Mouse (Mus musculus): Measurements from ENCODE around the gene Dusp12. TPM values are rescaled to one million over a fixed set of nuclear protein-coding genes. Genes with fewer than 3 reads are reported as not detected.

The Dusp12 gene
- polyA plus RNA-seq, 1 experiment: 17.7 TPM

GRCm38 (mm10) chr1:170862435-170862717, 23.0 kb downstream of the Dusp12 start:
- Histone ChIP-seq H3K27me3 (ENCODE audit: control insufficient read depth, insufficient read depth, low read length) (no peaks in the 10 kb centered on the region), H3K4me1 (replicated peaks; ENCODE audit: control insufficient read depth, insufficient read depth, low read length) (peaks cover 11% of the 10 kb centered on the region), H3K27ac (ENCODE audit: control insufficient read depth, insufficient read depth, low read length) (no peak overlapping the region), H3K4me3 (ENCODE audit: control insufficient read depth, insufficient read depth, low read length) (no peak overlapping the region), H3K36me3 (ENCODE audit: control insufficient read depth, insufficient read depth, low read length) (no peaks in the 10 kb centered on the region)
- DNase-seq: no peak
- 41% methylated on average over 3 of the region's 3 CpGs for WGBS
- TF ChIP-seq CTCF (IDR thresholded peaks at IDR 0.05; ENCODE audit: borderline replicate concordance, control insufficient read depth, extremely low read depth, insufficient read depth, low read length, poor library complexity) (no peak), POLR2A (IDR thresholded peaks at IDR 0.05; ENCODE audit: control insufficient read depth, extremely low read depth, insufficient read depth, low read length, poor library complexity) (no peak)

GRCm38 (mm10) chr1:170861671-170862434, 23.5 kb downstream of the Dusp12 start:
- no peak overlapping the region for H3K4me3 ChIP-seq (ENCODE audit: control insufficient read depth, insufficient read depth, low read length)
- DNase-seq: no peak
- no peaks in the 10 kb centered on the region for H3K27me3 ChIP-seq (ENCODE audit: control insufficient read depth, insufficient read depth, low read length)
- no peak for TF ChIP-seq POLR2A (IDR thresholded peaks at IDR 0.05; ENCODE audit: control insufficient read depth, extremely low read depth, insufficient read depth, low read length, poor library complexity)
- TF ChIP-seq CTCF (IDR thresholded peaks at IDR 0.05; ENCODE audit: borderline replicate concordance, control insufficient read depth, extremely low read depth, insufficient read depth, low read length, poor library complexity): no peak
- no peaks in the 10 kb centered on the region for H3K36me3 ChIP-seq (ENCODE audit: control insufficient read depth, insufficient read depth, low read length)
- no peak overlapping the region for H3K27ac ChIP-seq (ENCODE audit: control insufficient read depth, insufficient read depth, low read length)
- 29% methylated on average over 13 of the region's 13 CpGs for WGBS
- peaks cover 8% of the 10 kb centered on the region for H3K4me1 ChIP-seq (replicated peaks; ENCODE audit: control insufficient read depth, insufficient read depth, low read length)

- Histone ChIP-seq H3K27ac (ENCODE audit: control insufficient read depth, insufficient read depth, low read length) (no peak overlapping the region), H3K36me3 (ENCODE audit: control insufficient read depth, insufficient read depth, low read length) (no peaks in the 10 kb centered on the region), H3K27me3 (ENCODE audit: control insufficient read depth, insufficient read depth, low read length) (no peaks in the 10 kb centered on the region), H3K4me3 (ENCODE audit: control insufficient read depth, insufficient read depth, low read length) (no peak overlapping the region), H3K4me1 (replicated peaks; ENCODE audit: control insufficient read depth, insufficient read depth, low read length) (peaks cover 8% of the 10 kb centered on the region)
- no peak for DNase-seq
- 91% methylated on average over 2 of the region's 2 CpGs for WGBS
- no peak for TF ChIP-seq POLR2A (IDR thresholded peaks at IDR 0.05; ENCODE audit: control insufficient read depth, extremely low read depth, insufficient read depth, low read length, poor library complexity)
- TF ChIP-seq CTCF (IDR thresholded peaks at IDR 0.05; ENCODE audit: borderline replicate concordance, control insufficient read depth, extremely low read depth, insufficient read depth, low read length, poor library complexity): no peak
Measured at GRCm38 (mm10) chr1:170858872-170859271, 26.5 kb downstream of the Dusp12 start.

GRCm38 (mm10) chr1:170857369-170857768, 28.0 kb downstream of the Dusp12 start:
- H3K36me3 ChIP-seq (ENCODE audit: control insufficient read depth, insufficient read depth, low read length): no peaks in the 10 kb centered on the region
- WGBS: 90% methylated on average over 2 of the region's 2 CpGs
- no peak for DNase-seq
- H3K4me1 ChIP-seq (replicated peaks; ENCODE audit: control insufficient read depth, insufficient read depth, low read length): peaks cover 4% of the 10 kb centered on the region
- H3K27ac ChIP-seq (ENCODE audit: control insufficient read depth, insufficient read depth, low read length): no peak overlapping the region
- no peak for TF ChIP-seq POLR2A (IDR thresholded peaks at IDR 0.05; ENCODE audit: control insufficient read depth, extremely low read depth, insufficient read depth, low read length, poor library complexity)
- no peak for TF ChIP-seq CTCF (IDR thresholded peaks at IDR 0.05; ENCODE audit: borderline replicate concordance, control insufficient read depth, extremely low read depth, insufficient read depth, low read length, poor library complexity)
- no peaks in the 10 kb centered on the region for H3K27me3 ChIP-seq (ENCODE audit: control insufficient read depth, insufficient read depth, low read length)
- H3K4me3 ChIP-seq (ENCODE audit: control insufficient read depth, insufficient read depth, low read length): no peak overlapping the region

GRCm38 (mm10) chr1:170855056-170855760, 30.1 kb downstream of the Dusp12 start:
- H3K4me1 ChIP-seq (replicated peaks; ENCODE audit: control insufficient read depth, insufficient read depth, low read length): no peaks in the 10 kb centered on the region
- no peak overlapping the region for H3K27ac ChIP-seq (ENCODE audit: control insufficient read depth, insufficient read depth, low read length)
- no peaks in the 10 kb centered on the region for H3K36me3 ChIP-seq (ENCODE audit: control insufficient read depth, insufficient read depth, low read length)
- TF ChIP-seq CTCF (IDR thresholded peaks at IDR 0.05; ENCODE audit: borderline replicate concordance, control insufficient read depth, extremely low read depth, insufficient read depth, low read length, poor library complexity): no peak
- TF ChIP-seq POLR2A (IDR thresholded peaks at IDR 0.05; ENCODE audit: control insufficient read depth, extremely low read depth, insufficient read depth, low read length, poor library complexity): no peak
- DNase-seq: no peak
- H3K27me3 ChIP-seq (ENCODE audit: control insufficient read depth, insufficient read depth, low read length): no peaks in the 10 kb centered on the region
- no peak overlapping the region for H3K4me3 ChIP-seq (ENCODE audit: control insufficient read depth, insufficient read depth, low read length)
- 97% methylated on average over 13 of the region's 13 CpGs for WGBS

- H3K27me3 ChIP-seq (ENCODE audit: control insufficient read depth, insufficient read depth, low read length): no peaks in the 10 kb centered on the region
- H3K36me3 ChIP-seq (ENCODE audit: control insufficient read depth, insufficient read depth, low read length): no peaks in the 10 kb centered on the region
- H3K27ac ChIP-seq (ENCODE audit: control insufficient read depth, insufficient read depth, low read length): no peak overlapping the region
- WGBS: 88% methylated on average over 3 of the region's 3 CpGs
- no peak for DNase-seq
- TF ChIP-seq POLR2A (IDR thresholded peaks at IDR 0.05; ENCODE audit: control insufficient read depth, extremely low read depth, insufficient read depth, low read length, poor library complexity) (no peak), CTCF (IDR thresholded peaks at IDR 0.05; ENCODE audit: borderline replicate concordance, control insufficient read depth, extremely low read depth, insufficient read depth, low read length, poor library complexity) (no peak)
- no peaks in the 10 kb centered on the region for H3K4me1 ChIP-seq (replicated peaks; ENCODE audit: control insufficient read depth, insufficient read depth, low read length)
- H3K4me3 ChIP-seq (ENCODE audit: control insufficient read depth, insufficient read depth, low read length): no peak overlapping the region
Measured at GRCm38 (mm10) chr1:170853604-170854003, 31.7 kb downstream of the Dusp12 start.
